Mouse (Mus musculus) liver, embryonic 14.5 days (tissue): ENCODE measurements at regions not wholly inside any gene's neighbourhood (a gene's known extent, or its start where the extent isn't known, plus 50 kb on each side); places are given as distances from the start of the nearest gene placed in this dataset.

Experiments
- CTCF ChIP-seq: IDR thresholded peaks from 2 replicates; pipeline ENCODE4 v1.5.1; 2016; ENCODE audit warnings: antibody characterized with exemption, low read depth, control low read depth
- EP300 ChIP-seq: IDR thresholded peaks from 2 replicates; pipeline ENCODE4 v1.6.1; 2016; ENCODE audit warnings: antibody characterized with exemption, low read depth

DNA sequence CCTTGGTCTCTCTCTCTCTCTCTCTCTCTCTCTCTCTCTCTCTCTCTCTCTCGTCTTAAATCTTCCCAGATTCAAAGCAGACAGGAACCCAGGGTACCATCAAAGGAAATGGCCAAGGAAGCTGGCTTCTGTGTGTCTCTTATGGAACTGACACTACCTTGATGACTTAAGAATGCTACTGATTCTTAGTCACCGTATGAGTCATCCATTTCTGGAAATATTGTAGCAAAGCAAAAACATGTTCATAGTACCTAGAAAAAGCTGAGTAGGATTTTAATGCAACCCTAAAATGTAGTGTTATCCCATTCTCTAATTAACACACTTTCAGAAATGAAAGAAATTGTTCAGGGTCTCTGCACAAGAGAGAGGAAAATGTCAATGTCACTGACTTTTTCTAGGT, 396.0 kb upstream of the Ddi1 start:
- no peak for TF ChIP-seq CTCF
- TF ChIP-seq EP300, result no peak
